Mouse (Mus musculus): ENCODE results near the gene Slc36a3. TPM values are rescaled to one million over a fixed set of nuclear protein-coding genes. Genes with fewer than 3 reads are reported as not detected.

Slc36a3 gene
- not detected in 2 replicates for polyA plus RNA-seq (2015; fragmentation: Nextera tagmentation; extraction: Ambion mirVana)

- 70% methylated on average over 3 of the region's 3 CpGs for WGBS (ENCODE audit: insufficient replicate concordance)
- no peaks in the 10 kb centered on the region for H3K4me1 ChIP-seq (replicated peaks)
- H3K27me3 ChIP-seq = no peaks in the 10 kb centered on the region
- no peak within 1 kb of the TSS for H3K9ac ChIP-seq
- no peaks in the 10 kb centered on the region for H3K9me3 ChIP-seq (replicated peaks)
- H3K36me3 ChIP-seq = no peaks in the 10 kb centered on the region
- H3K4me3 ChIP-seq (replicated peaks) = no peak within 1 kb of the TSS
- no peak for ATAC-seq (ENCODE audit: low read depth)
- H3K27ac ChIP-seq = no peak within 1 kb of the TSS
- H3K4me2 ChIP-seq = no peak within 1 kb of the TSS
- no peak for DNase-seq
Measured at GRCm38 (mm10) chr11:55151608-55152007, at the start of gene Slc36a3. TSS of gene Slc36a3 (minus strand) at chr11:55151708.

GRCm38 (mm10) chr11:55197740-55198510 is 46.4 kb upstream of the Slc36a3 start:
- no peaks in the 10 kb centered on the region; the same call in 1 of the 2 replicates for H3K4me1 ChIP-seq (replicated peaks)
- no peaks in the 10 kb centered on the region for H3K36me3 ChIP-seq
- no peaks in the 10 kb centered on the region for H3K9me3 ChIP-seq (replicated peaks)
- no peak overlapping the region for H3K4me2 ChIP-seq
- ATAC-seq (ENCODE audit: low read depth) (no peak; the same call in 1 of the 2 replicates), DNase-seq (no peak)
- H3K4me3 ChIP-seq (replicated peaks) = no peak overlapping the region
- no peaks in the 10 kb centered on the region for H3K27me3 ChIP-seq
- WGBS (ENCODE audit: insufficient replicate concordance) = 8% methylated on average over 8 of the region's 8 CpGs
- 0 out of 2 replicates have a peak overlapping the region, but pooled peaks have one; percentile 1 for H3K27ac ChIP-seq
- H3K9ac ChIP-seq = no peak overlapping the region

GRCm38 (mm10) chr11:55197086-55197485 is 45.6 kb upstream of the Slc36a3 start:
- 27% methylated on average over 6 of the region's 6 CpGs for WGBS (ENCODE audit: insufficient replicate concordance)
- DNase-seq = no peak
- H3K36me3 ChIP-seq = no peaks in the 10 kb centered on the region
- H3K4me1 ChIP-seq (replicated peaks) = no peaks in the 10 kb centered on the region; the same call in 1 of the 2 replicates
- no peak overlapping the region for H3K4me3 ChIP-seq (replicated peaks)
- H3K27me3 ChIP-seq = no peaks in the 10 kb centered on the region
- 0 out of 2 replicates have a peak overlapping the region, but pooled peaks have one; percentile 1 for H3K27ac ChIP-seq
- H3K9ac ChIP-seq = no peak overlapping the region
- ATAC-seq (ENCODE audit: low read depth) = no peak
- H3K4me2 ChIP-seq = no peak overlapping the region
- no peaks in the 10 kb centered on the region for H3K9me3 ChIP-seq (replicated peaks)

GRCm38 (mm10) chr11:55190216-55190615 is 38.7 kb upstream of the Slc36a3 start:
- no peaks in the 10 kb centered on the region for H3K4me1 ChIP-seq (replicated peaks)
- H3K27ac ChIP-seq = no peak overlapping the region
- no peaks in the 10 kb centered on the region for H3K27me3 ChIP-seq
- H3K9ac ChIP-seq = no peak overlapping the region
- H3K9me3 ChIP-seq (replicated peaks) = no peaks in the 10 kb centered on the region
- ATAC-seq (ENCODE audit: low read depth) (no peak), DNase-seq (no peak)
- 57% methylated on average over 3 of the region's 3 CpGs for WGBS (ENCODE audit: insufficient replicate concordance)
- H3K4me3 ChIP-seq (replicated peaks) = no peak overlapping the region
- no peak overlapping the region for H3K4me2 ChIP-seq
- no peaks in the 10 kb centered on the region for H3K36me3 ChIP-seq

- WGBS (ENCODE audit: insufficient replicate concordance) = 70% methylated on average over 6 of the region's 6 CpGs
- Histone ChIP-seq H3K4me2 (no peak overlapping the region), H3K9ac (no peak overlapping the region), H3K27ac (no peak overlapping the region), H3K4me1 (replicated peaks) (peaks cover 7% of the 10 kb centered on the region), H3K27me3 (no peaks in the 10 kb centered on the region), H3K36me3 (no peaks in the 10 kb centered on the region), H3K9me3 (replicated peaks) (no peaks in the 10 kb centered on the region), H3K4me3 (replicated peaks) (no peak overlapping the region)
- no peak for DNase-seq
- no peak for ATAC-seq (ENCODE audit: low read depth)
Measured at GRCm38 (mm10) chr11:55187777-55188176, 36.3 kb upstream of the Slc36a3 start.

- ATAC-seq (ENCODE audit: low read depth) (no peak), DNase-seq (no peak)
- 46% methylated on average over 4 of the region's 4 CpGs for WGBS (ENCODE audit: insufficient replicate concordance)
- peaks cover 7% of the 10 kb centered on the region for H3K4me1 ChIP-seq (replicated peaks)
- no peak overlapping the region for H3K27ac ChIP-seq
- H3K4me2 ChIP-seq = no peak overlapping the region
- H3K36me3 ChIP-seq = no peaks in the 10 kb centered on the region
- H3K4me3 ChIP-seq (replicated peaks) = no peak overlapping the region
- no peaks in the 10 kb centered on the region for H3K27me3 ChIP-seq
- H3K9me3 ChIP-seq (replicated peaks) = no peaks in the 10 kb centered on the region
- no peak overlapping the region for H3K9ac ChIP-seq
Measured at GRCm38 (mm10) chr11:55187292-55187691, 35.8 kb upstream of the Slc36a3 start.

GRCm38 (mm10) chr11:55184733-55185291 is 33.3 kb upstream of the Slc36a3 start, which contains the start of gene Slc36a2:
TSS of gene Slc36a2 (minus strand) at chr11:55185077.
- 0 out of 2 replicates have a peak within 1 kb of the TSS, but pooled peaks have one; percentile 17 for H3K9ac ChIP-seq
- 38% methylated on average over 10 of the region's 10 CpGs for WGBS (ENCODE audit: insufficient replicate concordance)

GRCm38 (mm10) chr11:55184246-55184645 is 32.7 kb upstream of the Slc36a3 start:
- 46% methylated on average over 5 of the region's 5 CpGs for WGBS (ENCODE audit: insufficient replicate concordance)
- Histone ChIP-seq H3K9ac (0 out of 2 replicates have a peak overlapping the region, but pooled peaks have one; percentile 17), H3K27me3 (no peaks in the 10 kb centered on the region), H3K27ac (no peak overlapping the region), H3K36me3 (no peaks in the 10 kb centered on the region), H3K4me3 (replicated peaks) (peak overlapping the region; percentile 38), H3K4me1 (replicated peaks) (peaks cover 16% of the 10 kb centered on the region), H3K4me2 (peak overlapping the region; percentile 46), H3K9me3 (replicated peaks) (no peaks in the 10 kb centered on the region)
- DNase-seq (no peak), ATAC-seq (ENCODE audit: low read depth) (no peak)

More at GRCm38 (mm10) chr11:55184733-55185291, 33.3 kb upstream of the Slc36a3 start, which contains the start of gene Slc36a2:
- peak within 1 kb of the TSS; percentile 38 for H3K4me3 ChIP-seq (replicated peaks)
- DNase-seq = no peak
- H3K9me3 ChIP-seq (replicated peaks) = no peaks in the 10 kb centered on the region
- peak within 1 kb of the TSS; percentile 46 for H3K4me2 ChIP-seq
- no peaks in the 10 kb centered on the region for H3K36me3 ChIP-seq
- peak; percentile 18; the same call in 1 of the 2 replicates for ATAC-seq (ENCODE audit: low read depth)
- no peaks in the 10 kb centered on the region for H3K27me3 ChIP-seq
- H3K4me1 ChIP-seq (replicated peaks) = peaks cover 12% of the 10 kb centered on the region
- H3K27ac ChIP-seq = no peak within 1 kb of the TSS

- WGBS (ENCODE audit: insufficient replicate concordance) = 52% methylated on average over 7 of the region's 7 CpGs
- no peaks in the 10 kb centered on the region for H3K9me3 ChIP-seq (replicated peaks)
- no peaks in the 10 kb centered on the region for H3K27me3 ChIP-seq
- ATAC-seq (ENCODE audit: low read depth) (peak; percentile 61), DNase-seq (no peak)
- H3K4me3 ChIP-seq (replicated peaks) = no peak overlapping the region
- no peaks in the 10 kb centered on the region for H3K36me3 ChIP-seq
- no peak overlapping the region for H3K9ac ChIP-seq
- peak overlapping the region; percentile 46; the same call in 1 of the 2 replicates for H3K4me2 ChIP-seq
- H3K4me1 ChIP-seq (replicated peaks) = peaks cover 21% of the 10 kb centered on the region
- H3K27ac ChIP-seq = peak overlapping the region; percentile 70; the same call in 1 of the 2 replicates
Measured at GRCm38 (mm10) chr11:55183124-55183523, 31.6 kb upstream of the Slc36a3 start.

GRCm38 (mm10) chr11:55179856-55180255 is 28.3 kb upstream of the Slc36a3 start:
- ATAC-seq (ENCODE audit: low read depth) (no peak), DNase-seq (no peak)
- 54% methylated on average over 3 of the region's 3 CpGs for WGBS (ENCODE audit: insufficient replicate concordance)
- no peaks in the 10 kb centered on the region for H3K36me3 ChIP-seq
- no peak overlapping the region for H3K9ac ChIP-seq
- H3K27me3 ChIP-seq = no peaks in the 10 kb centered on the region
- no peak overlapping the region for H3K27ac ChIP-seq
- H3K4me2 ChIP-seq = no peak overlapping the region
- no peaks in the 10 kb centered on the region for H3K9me3 ChIP-seq (replicated peaks)
- peaks cover 21% of the 10 kb centered on the region for H3K4me1 ChIP-seq (replicated peaks)
- no peak overlapping the region for H3K4me3 ChIP-seq (replicated peaks)

GRCm38 (mm10) chr11:55178830-55179229 is 27.3 kb upstream of the Slc36a3 start:
- DNase-seq (no peak), ATAC-seq (ENCODE audit: low read depth) (peak; percentile 54)
- WGBS (ENCODE audit: insufficient replicate concordance) = 59% methylated on average over 4 of the region's 4 CpGs
- Histone ChIP-seq H3K27ac (no peak overlapping the region), H3K27me3 (no peaks in the 10 kb centered on the region), H3K9ac (no peak overlapping the region), H3K36me3 (no peaks in the 10 kb centered on the region), H3K9me3 (replicated peaks) (no peaks in the 10 kb centered on the region), H3K4me1 (replicated peaks) (peaks cover 17% of the 10 kb centered on the region), H3K4me3 (replicated peaks) (no peak overlapping the region), H3K4me2 (no peak overlapping the region)

Data from liver, embryonic 13.5 days (tissue).